Mouse (Mus musculus) neutrophil, adult 5-6 weeks (primary cell): Measurements from ENCODE around the gene Nlrc5. TPM values are rescaled to one million over a fixed set of nuclear protein-coding genes. Genes with fewer than 3 reads are reported as not detected.

Experiments used
- total RNA-seq: library from RNA; stranded (forward); fragments of 200-1000 nt; gene quantifications from 2 replicates; pipeline ENCODE4 v1.2.3, GENCODE M21; 2017

Nlrc5 gene
- total RNA-seq, 1 experiment from 2014 or later: 64.4 TPM

Other genes starting within 250 kb of the Nlrc5 start
- gene Nup93, start 219.8 kb upstream of the Nlrc5 start, total RNA-seq: 13.6 and 14.1 TPM in 2 replicates
- 0.86 and 3.1 TPM in 2 replicates for gene Slc12a3, start 105.2 kb upstream of the Nlrc5 start, total RNA-seq
- 142 and 154 TPM in 2 replicates for gene Herpud1, start 47.9 kb upstream of the Nlrc5 start, total RNA-seq
- 35.5 and 37.4 TPM in 2 replicates for gene Cpne2, start 98.6 kb downstream of the Nlrc5 start, total RNA-seq
- 38.4 and 44.0 TPM in 2 replicates for gene Rspry1, start 167.6 kb downstream of the Nlrc5 start, total RNA-seq
- gene Fam192a, start 167.6 kb downstream of the Nlrc5 start, total RNA-seq: 87.2 and 119 TPM in 2 replicates
- gene Arl2bp, start 232.2 kb downstream of the Nlrc5 start, total RNA-seq: 83.4 and 139 TPM in 2 replicates